Mouse (Mus musculus) bone marrow macrophage, adult 2 months (primary cell): Measurements from ENCODE around the gene Lnpk. TPM values are rescaled to one million over a fixed set of nuclear protein-coding genes. Genes with fewer than 3 reads are reported as not detected.

ENCODE experiments used
- H3K27ac ChIP-seq: 2 replicates; pipeline ENCODE4 v1.5.1; 2012; ENCODE audit warnings: low read depth, low read length; ENCODE audit not compliant: insufficient read depth
- H3K4me1 ChIP-seq: 2 replicates; pipeline ENCODE4 v1.6.1; 2012; ENCODE audit warnings: low read length; ENCODE audit not compliant: control insufficient read depth, insufficient read depth
- H3K4me3 ChIP-seq: 2 replicates; pipeline ENCODE4 v1.5.1; 2012; ENCODE audit warnings: mild to moderate bottlenecking, low read length, moderate library complexity; ENCODE audit not compliant: insufficient read depth
- CTCF ChIP-seq: IDR thresholded peaks from 2 replicates; pipeline ENCODE4 v1.5.1; 2012; ENCODE audit warnings: low read depth, mild to moderate bottlenecking, low read length, moderate library complexity
- POLR2A ChIP-seq: IDR thresholded peaks from 2 replicates; pipeline ENCODE4 v1.6.1; 2012; ENCODE audit warnings: mild to moderate bottlenecking, low read depth, low read length, borderline replicate concordance
- polyA plus RNA-seq: library from polyadenylated mRNA; stranded (reverse); fragments of >200 nt; gene quantifications from 2 replicates; pipeline ENCODE4 v1.2.4, GENCODE M21; 2012; ENCODE audit not compliant: missing spikeins, insufficient read depth, insufficient read length

Lnpk gene
- 12.7 and 14.8 TPM in 2 replicates for polyA plus RNA-seq

GRCm38 (mm10) chr2:74578843-74579489 is at the start of gene Lnpk:
Gene Lnpk, minus strand, starts transcription at chr2:74579435.
- TF ChIP-seq POLR2A (no peak), CTCF (no peak)

GRCm38 (mm10) chr2:74620368-74620767 is 41.1 kb upstream of the Lnpk start:
- TF ChIP-seq CTCF (no peak), POLR2A (no peak)
- Histone ChIP-seq H3K27ac (no peak overlapping the region), H3K4me3 (no peak overlapping the region), H3K4me1 (no peaks in the 10 kb centered on the region)

More at GRCm38 (mm10) chr2:74578843-74579489, at the start of gene Lnpk:
- H3K27ac ChIP-seq, result no peak within 1 kb of the TSS
- peaks cover 4% of the 10 kb centered on the region; the same call in 1 of the 2 replicates for H3K4me1 ChIP-seq
- peak within 1 kb of the TSS; percentile 92 for H3K4me3 ChIP-seq

GRCm38 (mm10) chr2:74619676-74620246 is 40.5 kb upstream of the Lnpk start:
- no peak overlapping the region for H3K27ac ChIP-seq
- TF ChIP-seq POLR2A (no peak), CTCF (no peak)
- H3K4me1 ChIP-seq, result no peaks in the 10 kb centered on the region
- H3K4me3 ChIP-seq, result no peak overlapping the region

GRCm38 (mm10) chr2:74617706-74618105 is 38.5 kb upstream of the Lnpk start:
- H3K27ac ChIP-seq, result no peak overlapping the region
- no peak for TF ChIP-seq CTCF
- TF ChIP-seq POLR2A, result no peak

GRCm38 (mm10) chr2:74611406-74611805 is 32.2 kb upstream of the Lnpk start:
- TF ChIP-seq POLR2A (no peak), CTCF (no peak)
- Histone ChIP-seq H3K4me1 (0 out of 2 replicates have a peak, but pooled peaks cover under 1% of the 10 kb centered on the region), H3K4me3 (no peak overlapping the region), H3K27ac (no peak overlapping the region)

More at GRCm38 (mm10) chr2:74617706-74618105, 38.5 kb upstream of the Lnpk start:
- H3K4me1 ChIP-seq, result no peaks in the 10 kb centered on the region
- no peak overlapping the region for H3K4me3 ChIP-seq

GRCm38 (mm10) chr2:74609350-74609749 is 30.1 kb upstream of the Lnpk start:
- TF ChIP-seq POLR2A (no peak), CTCF (no peak)
- Histone ChIP-seq H3K4me1 (0 out of 2 replicates have a peak, but pooled peaks cover 5% of the 10 kb centered on the region), H3K27ac (no peak overlapping the region), H3K4me3 (no peak overlapping the region)

GRCm38 (mm10) chr2:74606087-74606760 is 27.0 kb upstream of the Lnpk start:
- Histone ChIP-seq H3K4me1 (0 out of 2 replicates have a peak, but pooled peaks cover 5% of the 10 kb centered on the region), H3K27ac (no peak overlapping the region), H3K4me3 (no peak overlapping the region)
- TF ChIP-seq CTCF, result no peak
- TF ChIP-seq POLR2A, result no peak

- Histone ChIP-seq H3K27ac (no peak overlapping the region), H3K4me1 (0 out of 2 replicates have a peak, but pooled peaks cover 5% of the 10 kb centered on the region), H3K4me3 (no peak overlapping the region)
- TF ChIP-seq POLR2A (no peak), CTCF (no peak)
These were observed 24.8 kb upstream of the Lnpk start for GRCm38 (mm10) chr2:74604011-74604410.

GRCm38 (mm10) chr2:74602483-74602882 is 23.2 kb upstream of the Lnpk start:
- Histone ChIP-seq H3K27ac (no peak overlapping the region), H3K4me1 (0 out of 2 replicates have a peak, but pooled peaks cover 5% of the 10 kb centered on the region), H3K4me3 (no peak overlapping the region)
- no peak for TF ChIP-seq POLR2A
- no peak for TF ChIP-seq CTCF
